Mouse (Mus musculus) frontal cortex, postnatal 10 days (tissue): ENCODE results near the gene Dpf1.

Source experiments
- DNase-seq, 2 experiments: peaks; one replicate each; pipeline ENCODE4 v3.0.0; 2022; ENCODE audit warnings: low spot score in 2 of 2, mixed read lengths in 1 of 2

Dpf1 gene

GRCm38 (mm10) chr7:29288942-29289638 is 14.7 kb upstream of the Dpf1 start, which contains the start of gene Ppp1r14a:
Gene Ppp1r14a (plus strand): TSS chr7:29289308.
- DNase-seq = peak in 1 of 2 experiments; percentile 50

DNA sequence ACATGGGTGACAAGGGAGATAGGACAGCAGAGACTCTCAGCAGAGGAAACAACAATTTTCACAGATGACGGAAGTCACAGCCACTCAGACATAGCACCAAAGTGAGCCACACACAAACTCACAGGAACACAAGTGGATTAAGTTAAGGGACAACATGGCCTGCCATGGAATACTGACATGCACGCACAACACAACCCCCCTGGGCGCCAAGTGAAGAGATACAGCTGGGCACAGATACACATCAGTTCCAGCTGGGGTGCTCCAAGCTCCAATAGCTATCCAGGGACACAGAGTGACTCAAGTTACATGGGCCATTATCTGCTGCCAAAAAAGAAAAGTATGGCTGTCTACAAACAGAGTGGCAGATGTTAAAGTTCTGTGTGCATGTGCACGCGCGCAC is 13.9 kb upstream of the Dpf1 start:
- no peak for DNase-seq

DNA sequence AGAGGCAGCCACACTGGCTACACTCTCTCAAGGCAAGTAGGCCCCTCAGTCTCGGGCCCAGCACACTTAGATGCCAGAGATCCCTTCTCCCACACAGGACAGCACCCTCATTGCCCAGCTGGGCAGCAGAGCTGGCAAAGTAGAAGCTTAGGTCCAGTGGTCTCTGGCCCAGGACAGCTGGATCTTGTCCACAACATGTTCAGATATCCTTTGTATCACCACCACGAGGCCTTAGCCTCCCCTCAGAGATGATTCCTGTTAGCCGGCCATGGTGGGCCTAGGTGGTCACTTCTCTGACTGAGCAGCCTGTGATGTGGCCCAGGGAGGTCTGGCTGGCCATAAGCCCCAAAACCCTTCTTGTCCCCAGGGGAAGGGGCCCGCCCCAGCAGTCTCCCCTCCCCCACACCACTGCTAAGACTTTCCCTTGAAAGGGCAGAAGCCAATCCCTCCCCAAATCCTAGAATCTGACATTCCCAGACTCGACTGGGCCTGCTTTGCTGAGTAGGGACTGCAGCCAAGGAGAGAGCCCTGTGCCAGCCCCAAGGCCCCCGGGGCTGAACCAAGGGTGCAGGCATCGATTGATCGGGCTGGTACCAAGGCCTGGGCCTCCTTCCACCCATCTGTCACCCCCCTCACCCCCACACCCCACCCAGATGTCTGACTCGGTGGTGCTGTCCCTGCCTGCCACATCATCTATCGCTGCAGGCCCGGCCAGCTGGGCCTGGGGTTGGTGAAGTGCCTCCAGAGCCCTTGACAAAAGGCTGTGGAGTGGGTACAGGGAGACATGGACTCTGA is 12.9 kb upstream of the Dpf1 start:
- DNase-seq = no peak

GRCm38 (mm10) chr7:29291616-29292457 is 11.9 kb upstream of the Dpf1 start:
- DNase-seq = no peak

- DNase-seq = no peak
Measured at GRCm38 (mm10) chr7:29292458-29293098, 11.2 kb upstream of the Dpf1 start.

- DNase-seq = no peak
Measured at GRCm38 (mm10) chr7:29293131-29294065, 10.4 kb upstream of the Dpf1 start.

GRCm38 (mm10) chr7:29294111-29294761 is 9.5 kb upstream of the Dpf1 start:
- no peak for DNase-seq

GRCm38 (mm10) chr7:29295861-29296647 is 7.7 kb upstream of the Dpf1 start:
- no peak for DNase-seq

DNA sequence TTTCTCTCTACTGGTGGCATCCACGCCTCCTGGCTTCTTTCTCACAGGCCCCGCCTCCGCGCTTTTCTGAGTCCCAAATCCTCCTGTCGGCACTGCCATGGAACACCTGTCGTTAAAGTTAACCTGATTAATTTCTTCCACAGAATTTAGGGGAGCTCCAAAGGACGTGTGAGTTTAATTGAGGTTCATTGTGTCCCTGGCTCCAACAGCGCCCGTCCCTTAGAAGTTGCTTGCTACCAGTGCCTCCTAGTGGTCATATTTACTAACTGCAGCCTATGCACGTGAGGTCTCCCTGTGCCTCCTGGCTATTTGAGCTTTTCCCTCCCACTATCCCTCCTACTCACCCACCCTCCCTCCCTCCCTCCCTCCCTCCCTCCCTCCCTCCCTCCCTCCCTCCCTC is 6.8 kb upstream of the Dpf1 start:
- DNase-seq = peak in 1 of 2 experiments; percentile 53

DNA sequence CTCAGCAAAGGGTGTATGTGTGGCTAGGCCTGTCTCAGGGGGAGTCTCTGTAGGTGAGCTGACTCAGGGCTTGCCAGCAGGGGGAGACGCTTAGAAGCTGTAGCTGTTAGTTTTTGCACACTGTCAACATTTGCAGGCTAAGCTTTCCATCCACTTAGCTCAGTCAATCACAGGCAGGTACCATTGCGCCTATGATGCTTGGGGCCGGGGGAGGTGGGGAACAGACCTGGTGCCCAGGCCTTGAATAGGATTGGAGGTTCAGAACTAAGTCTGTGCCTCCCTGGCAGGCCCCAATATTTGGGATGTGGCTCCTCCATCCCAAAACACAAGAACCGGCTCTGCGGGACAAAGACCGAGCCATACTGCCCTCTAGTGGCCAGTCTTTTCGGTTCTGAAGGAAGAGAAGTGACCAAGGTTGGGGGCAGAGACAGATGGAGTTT is 2.6 kb upstream of the Dpf1 start:
- DNase-seq = peak in 1 of 2 experiments; percentile 61

- DNase-seq = no peak
Measured at GRCm38 (mm10) chr7:29302641-29303040, 1.1 kb upstream of the Dpf1 start.

GRCm38 (mm10) chr7:29304463-29305262 is 912 bp downstream of the Dpf1 start:
- DNase-seq = peak in 1 of 2 experiments; percentile 47

DNA sequence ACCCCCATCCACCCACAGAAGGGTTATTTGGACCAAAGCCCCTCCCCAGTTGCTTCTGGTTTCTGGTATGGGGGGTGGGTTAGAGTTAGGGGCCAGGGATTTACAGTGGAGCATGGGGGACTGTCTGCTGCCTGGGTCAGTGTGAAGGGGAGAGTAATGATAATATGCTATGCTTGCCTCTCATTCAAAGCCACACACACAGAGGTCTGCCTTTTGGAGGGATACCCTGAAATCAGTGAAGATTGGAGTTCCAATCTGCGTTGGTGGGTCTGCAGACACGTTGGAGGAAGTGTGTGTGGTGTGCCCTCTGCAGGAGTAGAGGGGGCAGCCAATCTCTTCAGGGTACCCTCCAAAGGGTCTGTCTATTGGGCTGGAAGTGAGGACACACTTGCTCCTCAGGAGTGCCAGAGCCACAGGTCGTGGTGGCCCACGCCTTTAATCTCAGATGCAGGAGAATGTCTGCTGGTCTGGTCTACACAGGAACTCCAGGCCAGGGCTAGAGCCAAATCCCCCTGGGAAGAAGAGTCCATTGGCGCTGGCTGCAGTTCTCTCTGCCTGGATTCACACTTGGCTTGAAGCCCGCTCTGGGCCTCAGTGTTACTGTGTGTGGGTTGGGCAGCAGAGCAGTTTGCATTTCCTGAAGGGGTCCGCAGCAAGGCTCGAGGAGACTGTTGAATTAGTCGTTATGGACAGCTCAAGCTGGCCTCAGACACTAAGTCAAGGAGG is 1.7 kb downstream of the Dpf1 start:
- no peak for DNase-seq

- DNase-seq = no peak
Measured at GRCm38 (mm10) chr7:29306108-29306507, 2.4 kb downstream of the Dpf1 start.

GRCm38 (mm10) chr7:29306619-29307018 is 2.9 kb downstream of the Dpf1 start:
- DNase-seq = no peak

DNA sequence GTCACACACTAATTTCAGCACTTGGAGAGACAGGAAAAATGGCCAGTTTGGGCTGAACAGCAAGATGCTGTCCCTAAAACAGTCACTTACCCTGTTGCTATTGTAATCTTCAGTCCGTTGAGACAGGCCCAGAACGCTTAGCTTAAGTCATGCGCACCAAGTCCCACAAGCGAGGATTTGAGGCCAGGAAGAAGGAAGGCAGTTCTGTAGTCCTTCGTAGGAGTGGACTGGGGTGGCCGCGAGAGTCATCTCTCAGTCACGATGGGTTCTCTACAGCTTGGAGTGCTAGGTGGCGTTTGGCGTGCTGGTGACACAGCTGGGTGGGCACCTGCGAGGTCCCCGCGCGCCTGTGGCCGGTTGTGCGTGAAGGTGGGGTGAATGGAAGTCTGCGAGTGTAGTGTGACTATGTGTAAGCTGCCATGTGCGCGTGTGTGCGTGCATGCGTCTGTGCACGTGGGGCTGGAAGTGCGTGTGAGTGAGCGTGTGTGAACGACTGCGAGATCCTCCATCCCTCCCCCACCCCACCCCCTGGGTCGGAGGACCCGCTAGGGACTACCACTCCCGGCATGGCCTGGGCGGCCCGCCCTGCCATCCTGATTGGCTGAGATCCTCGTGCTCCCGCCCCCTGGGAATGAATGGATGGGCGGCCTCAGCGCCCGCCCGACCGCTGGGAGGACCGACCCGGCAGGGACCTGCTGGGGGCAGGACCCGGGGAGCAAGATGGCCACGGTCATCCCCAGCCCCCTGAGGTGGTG is 3.8 kb downstream of the Dpf1 start:
- DNase-seq = peak; percentile 93 to 94

GRCm38 (mm10) chr7:29309221-29309721 is 5.5 kb downstream of the Dpf1 start:
- peak in 1 of 2 experiments; percentile 62 for DNase-seq
